12 mouse cellular contexts compared by ENCODE assay signal in genomic region chr1:127482911-127483310, GRCm38 (mm10).
"Had no signal": no experiment of that assay in that cellular context is flagged by ENCODE, and none has a peak within 500 bp of the region (broad histone marks: within the 10 kb centered on the region; RNA-seq: fewer than 3 reads in every experiment).

No protein-coding gene starts in this region.

- H3K4me2 ChIP-seq: intestine, embryonic 15.5 days; limb, embryonic 13.5 days; midbrain, embryonic 12.5 days; stomach, embryonic 15.5 days had no signal

- DNase-seq: kidney, postnatal 36 days; left cerebral cortex, postnatal 4 days; lung, adult 18-20 months; right cerebral cortex, postnatal 14 days; thymus, adult 2 months; thymus, postnatal 25 days had no signal

- H3K9ac ChIP-seq: intestine, embryonic 15.5 days; limb, embryonic 13.5 days; liver, embryonic 14.5 days; midbrain, embryonic 12.5 days; stomach, embryonic 15.5 days had no signal

- ATAC-seq: intestine, embryonic 15.5 days; midbrain, embryonic 16.5 days had no signal

- H3K9me3 ChIP-seq: intestine, embryonic 15.5 days; limb, embryonic 13.5 days; midbrain, embryonic 12.5 days; stomach, embryonic 15.5 days had no signal

- H3K27me3 ChIP-seq: intestine, embryonic 15.5 days; limb, embryonic 13.5 days; midbrain, embryonic 12.5 days; stomach, embryonic 15.5 days had no signal

- H3K4me3 ChIP-seq: intestine, embryonic 15.5 days; limb, embryonic 13.5 days; midbrain, embryonic 12.5 days; stomach, embryonic 15.5 days had no signal

- H3K27ac ChIP-seq: intestine, embryonic 15.5 days; limb, embryonic 13.5 days; liver, embryonic 14.5 days; midbrain, embryonic 12.5 days; stomach, embryonic 15.5 days had no signal

- H3K4me1 ChIP-seq: intestine, embryonic 15.5 days; limb, embryonic 13.5 days; midbrain, embryonic 12.5 days; stomach, embryonic 15.5 days had no signal
